Comparison of ENCODE assay signal across 8 mouse cellular contexts in genomic region chr13:17805614-17805975, GRCm38 (mm10). TPM values are rescaled to one million over a fixed set of nuclear protein-coding genes. Genes with fewer than 3 reads are reported as not detected.
DNase-seq lines count a peak whose midpoint lies in the region; ATAC-seq and TF ChIP-seq lines count a peak whose summit lies in the region.

No protein-coding gene starts in this region.

- TF ChIP-seq CTCF in heart, adult 2 months (IDR thresholded peaks at IDR 0.05), result no peak
- no peak for TF ChIP-seq CTCF in thymus, adult 2 months (IDR thresholded peaks at IDR 0.05; ENCODE audit: borderline replicate concordance, control insufficient read depth, extremely low read depth, insufficient read depth, low read length, poor library complexity)

- H3K9ac ChIP-seq in heart, adult 2 months (ENCODE audit: low read depth, low read length), result peak overlapping the region; percentile 74
- H3K9ac ChIP-seq in liver, embryonic 12.5 days, result peak overlapping the region; percentile 100

- no peaks in the 10 kb centered on the region for H3K9me3 ChIP-seq in liver, embryonic 12.5 days (replicated peaks)

- TF ChIP-seq POLR2A in heart, adult 2 months (IDR thresholded peaks at IDR 0.05; ENCODE audit: insufficient read depth, low read depth, low read length), result no peak
- TF ChIP-seq POLR2A in thymus, adult 2 months (IDR thresholded peaks at IDR 0.05; ENCODE audit: control insufficient read depth, extremely low read depth, insufficient read depth, low read length, poor library complexity), result no peak

- no peaks in the 10 kb centered on the region; the same call in 1 of the 2 replicates for H3K4me1 ChIP-seq in heart, adult 2 months (ENCODE audit: control insufficient read depth, insufficient read depth, low read length)
- H3K4me1 ChIP-seq in thymus, adult 2 months (replicated peaks; ENCODE audit: control insufficient read depth, insufficient read depth, low read length), result no peaks in the 10 kb centered on the region
- peaks cover 18% of the 10 kb centered on the region for H3K4me1 ChIP-seq in liver, embryonic 12.5 days

- ATAC-seq in liver, embryonic 12.5 days, result peak; percentile 7; the same call in 1 of the 2 replicates

- no peaks in the 10 kb centered on the region for H3K79me2 ChIP-seq in heart, adult 2 months (replicated peaks; ENCODE audit: control insufficient read depth, insufficient read depth, low read length)

- DNase-seq in heart, adult 2 months, result no peak
- no peak for DNase-seq in heart, adult 9 months (ENCODE audit: low spot score in 2 of 2)
- DNase-seq in thymus, adult 2 months, result no peak
- DNase-seq in thymus, postnatal 10 days (ENCODE audit: low spot score in 2 of 2), result no peak
- DNase-seq in gastrocnemius, postnatal 4 days (ENCODE audit: low spot score in 2 of 2), result no peak
- DNase-seq in left cerebral cortex, postnatal 4 days, result no peak
- DNase-seq in layer of hippocampus, adult 11-12 months (ENCODE audit: low spot score), result no peak

- peaks cover 9% of the 10 kb centered on the region for H3K36me3 ChIP-seq in heart, adult 2 months (ENCODE audit: control insufficient read depth, insufficient read depth, low read length)
- no peaks in the 10 kb centered on the region; the same call in 1 of the 2 replicates for H3K36me3 ChIP-seq in thymus, adult 2 months (ENCODE audit: control insufficient read depth, insufficient read depth, low read length)
- H3K36me3 ChIP-seq in liver, embryonic 12.5 days, result peaks cover 2% of the 10 kb centered on the region

- intact Hi-C loops in heart, adult 2 months (cut with DNase I), result loop anchor here (1.0 to 2.0 kb wide), 3 partner anchors 31 to 139 kb away; partner anchors contain the start of genes Mplkip, Rala and Sugct
- intact Hi-C loops in left cerebral cortex, postnatal 4 days (cut with DNase I), result no loop called here

- WGBS in heart, adult 2 months, result under 1% methylated on average over 14 of the region's 14 CpGs
- under 1% methylated on average over 14 of the region's 14 CpGs for WGBS in thymus, adult 2 months
- under 1% methylated on average over 14 of the region's 14 CpGs for WGBS in liver, embryonic 12.5 days (ENCODE audit: insufficient replicate concordance)

- H3K27me3 ChIP-seq in heart, adult 2 months (ENCODE audit: control insufficient read depth, insufficient read depth, low read length), result no peaks in the 10 kb centered on the region
- no peaks in the 10 kb centered on the region for H3K27me3 ChIP-seq in thymus, adult 2 months (ENCODE audit: control insufficient read depth, insufficient read depth, low read length)
- no peaks in the 10 kb centered on the region for H3K27me3 ChIP-seq in liver, embryonic 12.5 days (replicated peaks)

- peak overlapping the region; percentile 92 for H3K4me2 ChIP-seq in liver, embryonic 12.5 days

- H3K27ac ChIP-seq in heart, adult 2 months, result peak overlapping the region; percentile 95
- peak overlapping the region; percentile 91 for H3K27ac ChIP-seq in thymus, adult 2 months (ENCODE audit: control insufficient read depth, insufficient read depth, low read length)
- H3K27ac ChIP-seq in liver, embryonic 12.5 days, result peak overlapping the region; percentile 99

- no peak for TF ChIP-seq EP300 in heart, adult 2 months (IDR thresholded peaks at IDR 0.05; ENCODE audit: insufficient read depth, low read depth, low read length)

- H3K4me3 ChIP-seq in heart, adult 2 months, result peak overlapping the region; percentile 79
- peak overlapping the region; percentile 72 for H3K4me3 ChIP-seq in thymus, adult 2 months (ENCODE audit: control insufficient read depth, insufficient read depth, low read length)
- H3K4me3 ChIP-seq in liver, embryonic 12.5 days, result peak overlapping the region; percentile 100

RNA-seq across cellular contexts. Expression of gene Cdk13, which starts 0.7 kb away (rescaled TPM):
- total RNA-seq in heart, adult 2 months (2021), result 10 to 100 TPM; 22.4 to 24.7 TPM
- polyA plus RNA-seq in heart, adult 2 months (2012; rRNA removed), result 12.5 and 14.7 TPM in 2 replicates
- polyA plus RNA-seq in thymus, adult 2 months (2012; rRNA removed), result 90.7 and 116 TPM in 2 replicates
- polyA plus RNA-seq in liver, embryonic 12.5 days (2016; fragmentation: Nextera tagmentation; extraction: Ambion mirVana), result 11.1 and 15.5 TPM in 2 replicates
- total RNA-seq in gastrocnemius, postnatal 4 days (2021), result 10 to 100 TPM; 43.6 to 44.8 TPM
- 10 to 100 TPM; 59.3 to 64.8 TPM for total RNA-seq in left cerebral cortex, postnatal 4 days (2021)
